Mouse (Mus musculus) lung, adult 2 months (tissue): ENCODE data around the gene Gda.

Experiments
- CTCF ChIP-seq: fragments of 200-500 bp; IDR thresholded peaks from 2 replicates; pipeline ENCODE4 v1.5.1; 2011; ENCODE audit warnings: mild to moderate bottlenecking, low read length, control low read depth; ENCODE audit not compliant: insufficient read depth
- POLR2A ChIP-seq: fragments of 200-500 bp; IDR thresholded peaks from 2 replicates; pipeline ENCODE4 v1.6.1; 2011; ENCODE audit warnings: low read depth, mild to moderate bottlenecking, control low read depth, low read length, borderline replicate concordance; ENCODE audit errors: extremely low read depth

DNA sequence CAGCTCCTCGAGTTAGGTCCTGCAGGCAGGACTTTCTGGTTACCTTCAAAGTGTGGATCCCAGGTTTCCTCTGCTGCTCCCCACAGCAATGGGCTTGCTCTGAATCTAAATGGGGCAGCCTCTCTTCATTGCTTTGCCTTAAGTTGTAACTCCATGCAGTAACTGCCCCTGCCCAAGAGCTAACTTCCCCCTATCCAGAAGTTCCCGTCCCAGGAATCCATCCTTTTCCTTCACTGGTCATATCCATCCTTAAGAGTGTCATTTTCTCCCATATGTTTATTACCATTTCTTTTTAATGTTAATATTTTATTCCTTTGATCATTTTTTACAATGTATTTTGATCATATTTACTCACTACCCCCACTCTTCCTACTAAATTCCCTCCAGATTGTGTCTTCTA lies at the start of gene Gda:
- TF ChIP-seq CTCF (no peak), POLR2A (no peak)
